Mouse (Mus musculus) lung, adult 2 months (tissue): Measurements from ENCODE around the gene Mutyh.

ENCODE experiments used
- CTCF ChIP-seq: fragments of 200-500 bp; IDR thresholded peaks from 2 replicates; pipeline ENCODE4 v1.5.1; 2011; ENCODE audit warnings: mild to moderate bottlenecking, low read length, control low read depth; ENCODE audit not compliant: insufficient read depth
- POLR2A ChIP-seq: fragments of 200-500 bp; IDR thresholded peaks from 2 replicates; pipeline ENCODE4 v1.6.1; 2011; ENCODE audit warnings: low read depth, mild to moderate bottlenecking, control low read depth, low read length, borderline replicate concordance; ENCODE audit errors: extremely low read depth

- TF ChIP-seq CTCF: no peak
- TF ChIP-seq POLR2A: no peak
Measured at GRCm38 (mm10) chr4:116796442-116797110, 10.9 kb upstream of the Mutyh start.
